Mouse (Mus musculus): ENCODE measurements around the gene Cdk9.

Gene Cdk9

GRCm38 (mm10) chr2:32673176-32673917 lies 39.5 kb downstream of the Cdk9 start:
- DNase-seq: peak; percentile 59 to 71

GRCm38 (mm10) chr2:32671907-32672595 lies 40.8 kb downstream of the Cdk9 start:
- no peak for DNase-seq

GRCm38 (mm10) chr2:32671147-32671546 lies 41.7 kb downstream of the Cdk9 start:
- peak in 1 of 2 experiments; percentile 70 for DNase-seq

DNA sequence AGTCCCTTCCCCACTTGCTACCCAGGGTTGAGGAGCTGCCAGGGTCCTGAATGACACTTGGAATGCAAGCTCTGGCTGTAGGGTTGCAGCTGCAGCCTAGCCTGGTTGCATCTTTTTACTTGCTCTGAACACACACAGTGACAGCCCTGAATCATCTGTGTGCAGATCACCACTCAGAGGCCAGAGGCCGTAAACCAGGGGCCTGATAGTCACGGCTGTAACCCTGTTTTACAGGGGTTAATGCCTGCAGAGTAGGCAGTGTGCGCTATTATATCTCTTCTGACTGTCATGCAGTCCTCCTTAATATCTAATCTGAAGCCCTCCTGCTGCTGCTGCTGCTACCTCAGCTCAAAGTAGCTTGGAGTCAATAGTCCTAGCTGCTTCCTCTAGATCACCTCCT lies 43.0 kb downstream of the Cdk9 start:
- no peak for DNase-seq

GRCm38 (mm10) chr2:32668176-32668575 lies 44.7 kb downstream of the Cdk9 start:
- no peak for DNase-seq

DNA sequence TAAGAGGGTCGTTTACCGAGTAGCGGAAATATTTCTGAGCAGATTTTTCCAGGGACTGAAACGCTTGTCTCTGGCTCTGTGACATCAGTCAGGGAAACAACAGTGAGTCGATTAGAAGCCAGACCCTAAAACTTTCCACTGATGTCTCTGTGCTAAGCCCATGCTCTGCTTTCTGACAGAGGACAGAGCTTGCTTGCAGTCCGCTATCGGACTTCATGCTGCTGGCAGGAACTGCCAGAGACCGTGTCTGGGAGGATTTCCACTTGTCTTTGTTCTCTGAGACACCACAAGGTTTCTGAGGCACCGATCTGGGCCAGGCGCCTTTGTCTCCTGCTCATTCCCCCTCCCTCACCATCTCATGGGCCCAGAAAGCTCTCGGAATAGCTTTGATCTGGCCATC lies 45.1 kb downstream of the Cdk9 start:
- DNase-seq: peak; percentile 43 to 59

- no peak for DNase-seq
Observed at GRCm38 (mm10) chr2:32665853-32666252, 47.0 kb downstream of the Cdk9 start.

DNA sequence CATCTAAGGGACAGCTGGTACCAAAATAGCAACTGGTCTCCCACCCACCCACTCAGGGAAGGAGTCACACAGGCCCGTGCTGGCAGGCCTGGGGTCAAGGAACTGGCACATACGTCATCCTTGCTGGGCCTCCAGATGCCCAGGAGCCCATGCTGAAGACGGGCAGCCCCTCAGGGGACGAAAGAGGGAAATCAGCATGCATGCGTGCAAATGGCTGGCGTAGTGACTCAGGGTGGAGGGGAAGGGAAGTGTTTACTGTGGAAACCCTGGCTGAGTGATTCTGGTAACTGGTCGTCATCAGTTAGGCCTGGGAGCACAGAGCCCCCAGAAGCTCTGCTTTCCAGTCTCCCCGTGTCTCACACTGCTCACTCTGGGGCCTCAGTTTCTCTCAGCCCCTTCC lies 47.5 kb downstream of the Cdk9 start:
- DNase-seq: no peak

- DNase-seq: no peak
Observed at GRCm38 (mm10) chr2:32662291-32662690, 50.6 kb downstream of the Cdk9 start.

DNA sequence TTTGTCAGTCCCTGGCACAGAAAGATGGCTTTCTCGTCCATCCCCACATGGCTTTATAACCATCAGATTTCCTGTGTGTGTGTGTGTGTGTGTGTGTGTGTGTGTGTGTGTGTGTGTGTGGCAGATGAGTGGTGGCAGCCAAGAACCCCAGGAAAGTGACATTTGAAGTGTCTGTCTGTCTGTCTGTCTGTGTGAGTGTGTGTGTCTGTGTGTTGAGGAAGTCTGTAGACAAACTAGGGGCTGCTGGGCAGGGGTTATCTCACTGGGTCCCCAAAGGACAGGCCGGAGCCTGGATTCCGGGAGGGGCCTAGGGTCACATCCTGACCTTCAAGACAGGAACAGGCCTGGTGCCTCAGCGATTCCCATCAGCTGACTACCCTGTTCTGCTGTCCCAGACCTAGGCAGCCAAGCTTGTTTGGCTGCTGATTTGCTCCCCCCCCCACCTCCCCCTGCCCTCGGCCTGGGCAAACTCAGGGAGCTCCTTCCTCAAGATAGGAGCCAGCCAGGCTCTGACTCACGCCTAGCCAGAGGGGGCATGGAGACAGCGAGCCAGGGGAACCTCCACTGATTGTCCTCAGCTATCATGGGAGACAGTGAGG lies 51.3 kb downstream of the Cdk9 start:
- DNase-seq: peak; percentile 78 to 93

DNA sequence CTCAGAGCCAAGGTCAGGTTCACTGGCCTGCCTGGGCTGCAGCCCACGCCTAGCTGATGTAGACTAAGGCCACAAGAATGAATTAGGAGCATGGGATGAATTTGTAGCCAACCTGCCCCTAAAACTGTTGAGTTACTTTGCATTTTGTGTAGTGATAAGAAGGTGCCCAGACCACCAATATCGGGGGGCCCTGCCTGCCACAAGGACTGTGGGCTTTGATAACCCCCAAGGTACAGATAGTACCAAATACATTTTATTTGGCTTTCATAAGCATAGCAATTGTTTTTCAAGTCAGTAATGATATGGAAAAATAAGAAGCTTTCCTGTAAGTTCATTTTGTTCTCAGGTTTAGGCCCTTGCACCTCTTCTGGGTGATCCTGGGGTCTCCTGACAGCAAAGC lies 54.0 kb downstream of the Cdk9 start:
- DNase-seq: no peak

GRCm38 (mm10) chr2:32655826-32656225 lies 57.0 kb downstream of the Cdk9 start:
- DNase-seq: peak; percentile 82 to 92
